Mouse (Mus musculus) lung, embryonic 16.5 days (tissue): ENCODE measurements at regions not wholly inside any gene's neighbourhood (a gene's known extent, or its start where the extent isn't known, plus 50 kb on each side); places are given as distances from the start of the nearest gene placed in this dataset.

Experiments used
- ATAC-seq: fragments of 200-750 bp; cut with Nextera tagmentation; 2 replicates; pipeline ENCODE4 v1.8.0; 2017; ENCODE audit warnings: low read depth, mild to moderate bottlenecking, moderate library complexity
- H3K27ac ChIP-seq: fragments of 300-500 bp; sonication (generic); 2 replicates; pipeline ENCODE4 v1.5.1; 2014; ENCODE audit warnings: mild to moderate bottlenecking, control low read depth, low read length
- H3K27me3 ChIP-seq: fragments of 300-500 bp; sonication (generic); 2 replicates; pipeline ENCODE4 v1.6.1; 2014; ENCODE audit warnings: low read depth, low read length, mixed read lengths; ENCODE audit not compliant: control insufficient read depth, insufficient read depth
- H3K36me3 ChIP-seq: fragments of 300-500 bp; sonication (generic); 2 replicates; pipeline ENCODE4 v1.6.1; 2014; ENCODE audit warnings: low read length; ENCODE audit not compliant: control insufficient read depth, insufficient read depth
- H3K4me1 ChIP-seq: fragments of 300-500 bp; sonication (generic); replicated peaks from 2 replicates; pipeline ENCODE4 v1.6.1; 2014; ENCODE audit warnings: low read length, mixed read lengths; ENCODE audit not compliant: control insufficient read depth, insufficient read depth
- H3K4me2 ChIP-seq: fragments of 300-500 bp; sonication (generic); 2 replicates; pipeline ENCODE4 v1.6.1; 2014; ENCODE audit warnings: low read depth, low read length, control low read depth
- H3K4me3 ChIP-seq: fragments of 300-500 bp; sonication (generic); 2 replicates; pipeline ENCODE4 v1.5.1; 2014; ENCODE audit warnings: mild to moderate bottlenecking, low read length, control low read depth
- H3K9ac ChIP-seq: fragments of 300-500 bp; sonication (generic); 2 replicates; pipeline ENCODE4 v1.6.1; 2014; ENCODE audit warnings: low read length, control low read depth
- H3K9me3 ChIP-seq: fragments of 300-500 bp; sonication (generic); 2 replicates; pipeline ENCODE4 v1.6.1; 2016; ENCODE audit warnings: low read length; ENCODE audit not compliant: control insufficient read depth
- WGBS: fragments of 180-500 bp; shearing (Covaris S2); extraction: QIAGEN DNeasy Blood & Tissue Kit; methylation state at CpG from one replicate; pipeline ENCODE4 v1.1.7; 2014; 5-methylcytosine and 5-hydroxymethylcytosine counted together

DNA sequence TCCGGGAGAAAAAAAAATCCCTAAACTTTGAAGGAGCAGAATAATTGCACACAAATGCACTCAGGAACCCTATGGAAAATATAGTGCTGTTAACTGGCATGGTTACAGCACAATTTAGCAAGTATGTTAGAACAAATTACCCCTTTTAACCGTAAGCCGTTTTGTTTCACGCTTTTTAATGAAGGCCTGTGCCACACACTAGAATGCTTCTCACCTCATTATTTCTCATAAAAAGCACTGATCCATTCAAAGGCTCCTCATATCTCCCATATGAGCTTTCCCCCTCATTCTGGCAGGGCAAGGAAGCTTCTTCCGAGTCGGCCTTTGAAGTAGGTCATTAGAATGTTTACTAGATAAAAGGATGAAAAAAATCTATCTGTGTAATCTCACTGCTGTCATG is 182.4 kb downstream of the Fbxo8 start:
- Histone ChIP-seq H3K9ac (no peak overlapping the region), H3K4me1 (0 out of 2 replicates have a peak, but pooled peaks cover 2% of the 10 kb centered on the region), H3K27me3 (no peaks in the 10 kb centered on the region), H3K4me2 (no peak overlapping the region), H3K9me3 (no peaks in the 10 kb centered on the region), H3K27ac (peak overlapping the region; percentile 8; the same call in 1 of the 2 replicates), H3K4me3 (no peak overlapping the region), H3K36me3 (no peaks in the 10 kb centered on the region)
- WGBS = 38% methylated on average over 6 of the region's 6 CpGs
- no peak for ATAC-seq

DNA sequence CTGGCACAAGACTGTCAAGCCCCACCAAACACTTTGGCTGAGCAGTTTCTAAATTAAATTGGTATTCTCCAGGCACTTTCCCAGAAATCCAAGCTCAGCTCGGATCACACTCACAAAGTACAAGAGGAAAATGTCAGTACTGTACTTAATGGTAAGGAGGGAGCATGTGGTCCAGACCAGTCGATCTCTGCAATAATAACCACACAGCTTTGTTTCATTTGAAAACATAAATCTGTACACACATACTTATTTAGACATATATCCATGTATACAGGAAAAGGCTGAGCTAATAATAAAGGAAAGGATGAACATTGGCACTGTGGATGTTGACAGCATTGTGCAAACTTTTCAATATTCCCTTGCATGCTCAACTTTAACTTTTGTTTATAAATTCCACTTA is 184.1 kb downstream of the Fbxo8 start:
- peak; percentile 88 for ATAC-seq
- no peak overlapping the region for H3K4me3 ChIP-seq
- H3K27ac ChIP-seq = no peak overlapping the region
- H3K27me3 ChIP-seq = no peaks in the 10 kb centered on the region
- H3K4me1 ChIP-seq = 0 out of 2 replicates have a peak, but pooled peaks cover 2% of the 10 kb centered on the region
- H3K9me3 ChIP-seq = no peaks in the 10 kb centered on the region
- no peaks in the 10 kb centered on the region for H3K36me3 ChIP-seq
- no peak overlapping the region for H3K9ac ChIP-seq
- 31% methylated on average over 2 of the region's 2 CpGs for WGBS
- H3K4me2 ChIP-seq = no peak overlapping the region

DNA sequence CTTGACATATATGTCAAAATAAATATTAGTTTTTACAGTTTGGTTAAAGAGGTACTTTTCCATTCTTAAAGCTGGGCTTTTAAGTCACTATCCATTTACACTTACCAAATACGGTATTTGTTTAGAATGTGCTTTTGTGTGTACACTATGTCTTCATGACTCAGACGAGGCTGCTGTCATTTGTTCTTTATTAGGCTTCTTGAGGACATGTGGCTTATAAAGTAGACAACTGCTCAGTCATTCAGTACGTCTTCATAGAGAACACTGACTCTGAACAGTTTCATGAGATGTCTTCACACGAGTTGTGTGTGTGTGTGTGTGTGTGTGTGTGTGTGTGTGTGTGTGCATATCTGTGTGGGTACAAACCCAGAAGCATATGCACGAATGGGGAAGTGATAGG is 216.1 kb downstream of the Fbxo8 start:
- Histone ChIP-seq H3K4me2 (no peak overlapping the region), H3K4me3 (no peak overlapping the region), H3K27ac (no peak overlapping the region), H3K36me3 (no peaks in the 10 kb centered on the region), H3K4me1 (no peaks in the 10 kb centered on the region), H3K27me3 (no peaks in the 10 kb centered on the region), H3K9me3 (no peaks in the 10 kb centered on the region), H3K9ac (no peak overlapping the region)
- 42% methylated on average over 5 of the region's 5 CpGs for WGBS
- peak; percentile 60 for ATAC-seq

DNA sequence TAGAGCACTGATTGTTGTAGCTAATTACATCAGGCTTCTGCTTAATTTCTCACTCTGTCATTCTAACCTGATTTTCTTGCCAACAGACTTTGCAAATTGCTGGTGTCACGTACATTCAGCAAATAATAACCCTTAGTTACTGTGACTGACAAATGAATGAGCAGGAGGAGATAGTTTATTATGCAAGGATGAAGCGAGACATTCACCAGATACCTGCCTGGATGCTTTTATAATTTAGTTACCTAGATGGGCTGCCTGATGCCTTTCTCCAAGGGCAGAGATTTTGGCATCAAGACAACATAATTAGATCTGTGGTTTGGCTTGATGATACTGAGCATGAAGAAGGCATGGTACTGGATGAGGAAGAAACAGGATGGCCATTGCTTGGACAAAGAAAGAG is 233.6 kb downstream of the Fbxo8 start:
- Histone ChIP-seq H3K4me2 (no peak overlapping the region), H3K4me3 (no peak overlapping the region), H3K9me3 (no peaks in the 10 kb centered on the region), H3K27me3 (no peaks in the 10 kb centered on the region), H3K4me1 (no peaks in the 10 kb centered on the region), H3K27ac (no peak overlapping the region), H3K9ac (no peak overlapping the region), H3K36me3 (no peaks in the 10 kb centered on the region)
- ATAC-seq = no peak
- WGBS = 59% methylated on average over 2 of the region's 2 CpGs

DNA sequence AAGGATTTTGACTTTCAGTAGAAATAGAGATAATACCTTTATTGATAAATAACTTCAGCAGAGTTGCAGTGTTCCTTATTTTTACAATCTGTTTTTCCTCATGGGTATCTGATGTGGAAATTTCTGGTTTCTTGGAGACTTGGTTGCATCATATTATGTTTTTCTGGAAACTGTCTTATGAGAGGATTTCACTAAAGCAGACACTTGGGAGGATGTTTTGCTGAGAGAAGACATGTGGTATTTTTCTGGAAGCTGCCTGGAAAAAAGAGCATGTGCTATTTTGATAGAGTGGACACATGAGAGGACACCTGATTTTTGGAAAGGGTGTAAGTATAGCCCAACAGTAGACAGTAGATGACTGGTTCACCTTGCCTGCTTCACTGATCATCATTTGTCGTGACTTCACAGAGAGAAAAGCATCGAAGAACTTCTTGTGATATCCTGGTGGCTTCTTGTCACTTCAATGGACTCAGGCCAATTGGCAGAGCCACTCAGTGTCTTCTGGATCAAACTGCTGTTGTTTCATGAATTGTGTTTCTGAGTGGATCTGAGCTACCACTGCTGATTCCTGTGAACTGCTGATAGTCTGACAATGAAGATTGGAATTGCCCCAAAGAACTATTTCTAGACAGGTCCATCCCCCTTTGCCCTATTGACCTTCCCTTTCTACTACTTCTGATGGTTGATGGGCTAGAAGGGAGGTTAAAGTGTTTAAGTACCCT is 238.8 kb downstream of the Fbxo8 start:
- 61% methylated on average over 2 of the region's 2 CpGs for WGBS
- Histone ChIP-seq H3K4me2 (no peak overlapping the region), H3K9ac (no peak overlapping the region)

DNA sequence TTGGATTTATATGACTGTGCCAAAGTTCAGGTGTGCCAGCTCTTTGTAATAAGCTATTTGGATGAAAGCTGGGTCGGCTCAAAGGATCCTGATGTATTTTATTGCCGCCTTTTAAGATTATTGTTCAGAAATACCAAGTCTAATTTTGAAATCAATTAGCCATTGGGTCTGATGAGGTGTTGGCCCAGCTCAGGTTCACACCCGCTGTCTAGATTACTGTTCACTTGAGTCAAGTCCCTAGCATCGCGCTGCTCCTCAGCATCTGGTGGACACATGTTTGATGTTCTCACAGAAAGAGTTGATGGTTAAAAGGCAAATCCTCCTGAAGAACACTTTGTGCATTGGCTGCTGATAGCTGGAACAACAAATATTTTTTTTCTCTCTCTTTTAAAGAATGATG is 281.8 kb downstream of the Fbxo8 start:
- Histone ChIP-seq H3K27ac (no peak overlapping the region), H3K9ac (no peak overlapping the region)
- 88% methylated on average over 5 of the region's 5 CpGs for WGBS

More for the DNA sequence above, 238.8 kb downstream of the Fbxo8 start:
- Histone ChIP-seq H3K36me3 (no peaks in the 10 kb centered on the region), H3K4me1 (no peaks in the 10 kb centered on the region), H3K27me3 (no peaks in the 10 kb centered on the region), H3K4me3 (no peak overlapping the region), H3K27ac (no peak overlapping the region), H3K9me3 (no peaks in the 10 kb centered on the region)
- peak; percentile 72 for ATAC-seq

DNA sequence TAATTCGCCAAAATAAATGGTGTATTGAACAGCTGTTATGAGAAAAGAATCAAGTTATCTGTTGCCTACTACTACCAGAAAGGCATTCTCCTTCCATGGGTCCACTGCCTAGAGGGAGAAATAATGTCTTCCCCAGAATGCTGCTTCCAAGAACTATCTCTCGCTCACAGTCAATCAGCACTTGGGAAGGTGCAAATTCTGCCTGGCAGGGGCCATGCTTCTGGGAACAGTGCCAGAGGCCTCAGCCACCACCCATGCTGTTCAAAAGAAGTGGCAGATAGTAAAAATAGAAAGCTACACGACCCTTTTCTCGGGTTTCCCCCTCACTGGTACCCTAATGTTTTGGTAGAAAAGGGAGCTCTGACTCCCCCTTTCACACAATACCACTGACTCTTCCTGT is 282.2 kb downstream of the Fbxo8 start:
- ATAC-seq = peak; percentile 51; the same call in 1 of the 2 replicates
- H3K4me3 ChIP-seq = no peak overlapping the region
- H3K27ac ChIP-seq = no peak overlapping the region
- no peak overlapping the region for H3K9ac ChIP-seq
- no peaks in the 10 kb centered on the region for H3K27me3 ChIP-seq
- no peaks in the 10 kb centered on the region for H3K9me3 ChIP-seq
- H3K4me2 ChIP-seq = no peak overlapping the region
- H3K4me1 ChIP-seq = no peaks in the 10 kb centered on the region
- 28% methylated on average over 4 of the region's 4 CpGs for WGBS
- H3K36me3 ChIP-seq = no peaks in the 10 kb centered on the region

More for the DNA sequence above, 281.8 kb downstream of the Fbxo8 start:
- no peak for ATAC-seq
- Histone ChIP-seq H3K9me3 (no peaks in the 10 kb centered on the region), H3K27me3 (no peaks in the 10 kb centered on the region), H3K4me2 (no peak overlapping the region), H3K4me3 (no peak overlapping the region), H3K4me1 (no peaks in the 10 kb centered on the region), H3K36me3 (no peaks in the 10 kb centered on the region)

DNA sequence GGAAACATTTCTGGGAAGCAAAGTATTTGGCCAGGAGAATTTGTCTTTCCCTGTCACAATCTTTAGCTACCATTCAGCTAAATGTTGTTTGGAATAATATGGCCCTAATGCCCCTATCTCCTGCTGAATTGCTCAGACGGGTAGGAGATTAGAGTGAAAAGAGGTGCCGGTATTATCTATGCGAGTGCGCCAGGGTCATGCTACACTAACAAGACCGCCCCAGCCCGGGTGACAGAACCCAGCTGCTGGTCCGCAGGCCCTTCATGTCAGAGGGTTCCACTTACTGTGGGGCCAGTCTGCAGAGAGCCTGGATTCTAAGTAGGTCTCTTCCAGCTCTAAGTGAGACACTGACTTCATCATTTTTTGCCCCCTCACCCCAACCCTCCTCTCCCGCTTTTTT is 332.6 kb downstream of the Fbxo8 start:
- Histone ChIP-seq H3K4me1 (peaks cover 4% of the 10 kb centered on the region; the same call in 1 of the 2 replicates), H3K9me3 (no peaks in the 10 kb centered on the region), H3K4me3 (no peak overlapping the region), H3K9ac (no peak overlapping the region), H3K27ac (no peak overlapping the region), H3K27me3 (no peaks in the 10 kb centered on the region), H3K36me3 (no peaks in the 10 kb centered on the region), H3K4me2 (peak overlapping the region; percentile 29; the same call in 1 of the 2 replicates)
- peak; percentile 90 for ATAC-seq
- WGBS = 14% methylated on average over 8 of the region's 8 CpGs

DNA sequence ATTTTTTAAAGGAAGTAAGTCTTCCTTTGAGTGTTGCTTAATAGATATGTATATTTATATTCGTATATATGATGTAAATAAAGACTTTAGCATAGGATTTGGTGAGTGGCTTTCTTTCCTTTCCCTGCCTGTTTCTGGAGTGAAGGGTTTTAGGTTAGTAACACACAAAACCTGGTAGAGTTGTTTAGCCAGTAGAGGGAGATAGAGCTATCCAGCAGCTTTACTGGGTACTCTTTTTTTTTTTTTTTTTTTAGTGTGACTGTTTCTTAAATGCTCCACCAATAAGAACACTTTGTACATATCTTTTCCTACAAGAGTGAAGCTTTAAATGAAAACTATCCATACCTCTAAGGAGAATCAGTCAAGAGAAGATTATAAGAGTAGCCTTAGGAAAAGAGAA is 333.3 kb downstream of the Fbxo8 start:
- Histone ChIP-seq H3K27me3 (no peaks in the 10 kb centered on the region), H3K9me3 (no peaks in the 10 kb centered on the region), H3K4me2 (no peak overlapping the region), H3K9ac (no peak overlapping the region), H3K4me1 (peaks cover 4% of the 10 kb centered on the region; the same call in 1 of the 2 replicates), H3K36me3 (no peaks in the 10 kb centered on the region), H3K4me3 (no peak overlapping the region), H3K27ac (no peak overlapping the region)
- peak; percentile 45; the same call in 1 of the 2 replicates for ATAC-seq
- WGBS = 0% methylated on average over 1 of the region's 1 CpGs
